Mouse (Mus musculus) brain, adult 10 weeks (tissue): ENCODE data around the gene Tpm4. TPM values are rescaled to one million over a fixed set of nuclear protein-coding genes. Genes with fewer than 3 reads are reported as not detected.

Source experiments
- polyA plus RNA-seq: library from polyadenylated mRNA; stranded (reverse); fragments of 350-450 nt; fragmentation: Illumina TruSeq; extraction: RNeasy Lipid Tissue Mini Kit (QIAGEN cat#74804); gene quantifications from one replicate; pipeline ENCODE4 v1.2.3, GENCODE M21; 2015; ENCODE audit warnings: low read depth, low replicate concordance

Gene Tpm4
- polyA plus RNA-seq = 41.8 TPM

GRCm38 (mm10) chr8:72134756-72135445 lies at the start of gene Tpm4:
Tpm4 (plus strand) TSS chr8:72134975.

DNA sequence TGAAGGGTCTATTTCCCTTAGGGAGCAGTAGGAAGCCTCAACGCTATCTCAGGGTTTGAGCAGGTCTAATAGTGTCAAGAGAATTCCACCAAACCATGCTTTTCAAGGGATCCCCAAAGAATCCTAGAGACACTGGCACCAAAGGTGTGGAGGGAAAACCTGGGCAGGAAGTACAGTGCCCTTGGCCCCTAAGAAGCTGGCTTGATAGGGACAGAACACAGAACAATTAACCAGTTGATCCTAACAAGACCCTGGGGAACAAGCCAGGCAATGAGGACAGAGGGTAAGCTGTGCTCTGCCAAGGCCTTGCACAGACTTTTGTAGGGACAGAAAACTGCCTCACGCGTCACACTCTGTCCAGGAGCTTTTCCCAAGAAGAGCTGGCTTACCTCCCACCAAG lies 28.0 kb upstream of the Tpm4 start, which contains the start of gene Olfr374:
Olfr374 (plus strand) TSS at position 301 of the 400 bp plus-strand sequence.

DNA sequence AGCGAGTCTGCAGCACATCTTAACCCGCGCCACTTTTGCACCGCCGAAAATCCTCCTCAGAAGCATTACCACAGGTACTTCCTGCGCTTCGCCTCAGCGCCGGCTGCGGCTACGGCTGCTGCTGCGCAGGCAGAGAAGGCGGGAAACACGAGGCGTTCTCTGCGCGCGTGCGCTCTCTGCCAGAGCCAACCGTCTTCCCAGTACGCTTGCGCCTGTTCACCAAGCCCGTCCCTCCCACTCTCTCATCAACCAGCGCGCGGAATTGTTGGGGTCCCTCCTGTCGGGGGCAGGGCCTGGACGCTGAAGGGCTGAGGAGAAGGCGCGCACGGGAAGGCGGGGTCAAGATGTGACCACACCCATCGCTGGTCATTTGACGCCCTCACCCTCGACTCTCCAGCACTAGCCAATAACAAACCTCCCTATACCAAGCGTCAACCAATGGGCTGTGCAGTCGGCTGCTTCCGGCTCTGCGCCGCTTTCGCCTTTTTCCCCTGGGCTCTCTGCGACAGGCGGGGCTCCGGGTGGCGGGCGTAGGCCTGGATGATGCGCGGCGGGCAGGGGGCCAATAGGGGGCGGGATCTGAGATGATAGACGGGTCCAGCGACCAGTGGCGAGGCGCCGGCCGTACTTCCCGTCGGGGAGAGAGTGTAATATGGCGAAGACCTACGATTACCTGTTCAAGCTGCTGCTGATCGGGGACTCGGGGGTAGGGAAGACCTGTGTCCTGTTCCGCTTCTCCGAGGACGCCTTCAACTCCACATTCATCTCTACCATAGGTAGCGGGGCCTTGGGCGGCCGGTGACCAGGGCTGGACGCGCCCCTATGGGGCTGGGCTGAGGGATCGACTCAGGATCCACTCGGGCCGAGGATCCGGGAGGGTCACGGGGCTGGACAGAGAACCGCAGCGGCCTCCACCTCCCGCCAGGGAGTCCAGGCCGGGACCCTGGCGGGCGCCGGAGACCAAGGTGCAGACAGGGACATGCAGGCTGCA lies 26.2 kb downstream of the Tpm4 start, which contains the start of gene Rab8a:
Rab8a (plus strand) TSS at position 494 of the 991 bp plus-strand sequence.

DNA sequence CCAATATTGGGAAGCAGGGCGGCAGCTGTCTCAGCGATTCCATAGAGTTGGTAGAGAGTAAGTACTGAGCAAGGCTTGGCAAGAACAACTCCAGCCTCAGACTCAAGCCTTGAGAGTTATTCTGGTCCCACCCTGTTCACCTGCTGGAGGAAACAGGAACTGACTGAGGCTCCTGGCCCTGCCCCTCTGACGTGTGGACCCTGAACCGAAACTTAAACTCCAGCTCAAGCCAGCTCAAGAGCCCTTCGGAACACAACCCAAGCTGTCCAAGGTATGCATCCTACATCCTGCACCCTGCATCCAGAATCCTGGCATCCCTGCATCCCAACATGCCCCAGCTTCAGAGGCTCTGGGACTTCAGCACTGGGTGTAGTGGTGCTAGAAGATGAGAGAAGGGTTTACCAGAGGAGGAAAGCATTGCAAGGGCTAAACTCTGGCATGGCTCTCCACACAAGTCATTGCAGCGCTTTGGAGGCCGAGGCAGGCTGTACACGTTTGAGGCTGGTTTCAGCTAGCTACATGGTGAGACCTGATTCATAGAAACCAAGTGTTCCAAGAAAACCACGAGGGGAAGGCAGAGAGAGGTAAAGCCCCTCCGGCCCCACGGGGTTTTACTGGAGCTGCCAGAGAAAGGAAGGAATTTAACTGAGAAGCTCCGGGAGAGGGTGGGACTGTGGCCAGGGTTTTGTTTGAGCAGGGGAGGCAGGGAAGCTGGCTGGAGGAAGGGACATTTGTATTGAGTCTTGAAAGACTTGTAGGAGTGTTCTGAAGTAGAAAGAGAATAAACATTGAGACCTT lies 54.8 kb downstream of the Tpm4 start, which contains the start of gene Hsh2d:
Hsh2d (plus strand) TSS at position 222 of the 798 bp plus-strand sequence.

Other genes starting within 250 kb of the Tpm4 start
- gene Zfp882, start 226.4 kb upstream of the Tpm4 start, polyA plus RNA-seq = 8.8 TPM
- gene Zfp617, start 226.3 kb upstream of the Tpm4 start, polyA plus RNA-seq = 43.0 TPM
- gene Zfp961, start 183.9 kb upstream of the Tpm4 start, polyA plus RNA-seq = 15.6 TPM
- not detected for gene Cyp4f18, start 125.3 kb upstream of the Tpm4 start, polyA plus RNA-seq
- gene Olfr372, start 93.8 kb upstream of the Tpm4 start, polyA plus RNA-seq = not detected
- not detected for gene Olfr373, start 51.8 kb upstream of the Tpm4 start, polyA plus RNA-seq
- not detected for gene Olfr374, start 27.9 kb upstream of the Tpm4 start, polyA plus RNA-seq
- 52.3 TPM for gene Rab8a, start 26.2 kb downstream of the Tpm4 start, polyA plus RNA-seq
- gene Hsh2d, start 54.7 kb downstream of the Tpm4 start, polyA plus RNA-seq = not detected
- gene Cib3, start 77.9 kb downstream of the Tpm4 start, polyA plus RNA-seq = not detected
- not detected for gene Gm11034, start 78.7 kb downstream of the Tpm4 start, polyA plus RNA-seq
- gene Fam32a, start 84.8 kb downstream of the Tpm4 start, polyA plus RNA-seq = 80.9 TPM
- gene Ap1m1, start 105.0 kb downstream of the Tpm4 start, polyA plus RNA-seq = 83.9 TPM
- gene Gm10282, start 170.3 kb downstream of the Tpm4 start, polyA plus RNA-seq = 3.9 TPM
- 10.3 TPM for gene Klf2, start 184.1 kb downstream of the Tpm4 start, polyA plus RNA-seq